Mouse (Mus musculus) stomach, postnatal 0 days (tissue): ENCODE data around the gene Themis3. TPM values are rescaled to one million over a fixed set of nuclear protein-coding genes. Genes with fewer than 3 reads are reported as not detected.

Experiments used
- ATAC-seq: fragments of 200-750 bp; cut with Nextera tagmentation; 2 replicates; pipeline ENCODE4 v1.8.0; 2017; ENCODE audit not compliant: low FRiP score, low TSS enrichment
- DNase-seq: peaks from one replicate; pipeline ENCODE4 v3.0.0-alpha.2; 2016; ENCODE audit warnings: low spot score
- H3K27ac ChIP-seq: fragments of 300-500 bp; sonication (generic); replicated peaks from 2 replicates; pipeline ENCODE4 v1.5.1; 2014; ENCODE audit warnings: mild to moderate bottlenecking, control low read depth
- H3K27me3 ChIP-seq: fragments of 300-500 bp; sonication (generic); 2 replicates; pipeline ENCODE4 v1.6.1; 2014; ENCODE audit warnings: low read length; ENCODE audit not compliant: control insufficient read depth, insufficient read depth
- H3K36me3 ChIP-seq: fragments of 300-500 bp; sonication (generic); 2 replicates; pipeline ENCODE4 v1.6.1; 2014; ENCODE audit warnings: low read length, mixed read lengths; ENCODE audit not compliant: control insufficient read depth, insufficient read depth
- H3K4me1 ChIP-seq: fragments of 300-500 bp; sonication (generic); replicated peaks from 2 replicates; pipeline ENCODE4 v1.6.1; 2014; ENCODE audit warnings: antibody characterized with exemption; ENCODE audit not compliant: control insufficient read depth, insufficient read depth
- H3K4me2 ChIP-seq: fragments of 300-500 bp; sonication (generic); replicated peaks from 2 replicates; pipeline ENCODE4 v1.6.1; 2014; ENCODE audit warnings: low read depth, mild to moderate bottlenecking, control low read depth, moderate library complexity
- H3K4me3 ChIP-seq: fragments of 300-500 bp; sonication (generic); 2 replicates; pipeline ENCODE4 v1.5.1; 2014; ENCODE audit warnings: low read depth, low read length, control low read depth
- H3K9ac ChIP-seq: fragments of 300-500 bp; sonication (generic); 2 replicates; pipeline ENCODE4 v1.6.1; 2014; ENCODE audit warnings: mild to moderate bottlenecking, low read length, control low read depth, mixed read lengths
- H3K9me3 ChIP-seq: fragments of 300-500 bp; sonication (generic); 2 replicates; pipeline ENCODE4 v1.6.1; 2016; ENCODE audit warnings: low read length; ENCODE audit not compliant: control insufficient read depth
- CTCF ChIP-seq: IDR thresholded peaks from 2 replicates; pipeline ENCODE4 v1.5.1; 2016; ENCODE audit warnings: antibody characterized with exemption, low read depth, mild to moderate bottlenecking, moderate library complexity
- EP300 ChIP-seq: optimal IDR thresholded peaks from 2 replicates; pipeline ENCODE3; 2016; ENCODE audit warnings: antibody characterized with exemption
- WGBS: fragments of 180-500 bp; shearing (Covaris S2); extraction: QIAGEN DNeasy Blood & Tissue Kit; methylation state at CpG from one replicate; pipeline ENCODE4 v1.1.7; 2014; 5-methylcytosine and 5-hydroxymethylcytosine counted together
- polyA plus RNA-seq: library from polyadenylated mRNA; unstranded; fragments of >200 nt; fragmentation: Nextera tagmentation; extraction: Ambion mirVana; gene quantifications from 2 replicates; pipeline ENCODE4 v1.2.1, GENCODE M21; 2015

Gene Themis3
- polyA plus RNA-seq, 1 experiment from 2014 or later, result 0.17 TPM

GRCm38 (mm10) chr17:66586078-66586477 lies 8.3 kb downstream of the Themis3 start:
- DNase-seq, result no peak
- H3K27ac ChIP-seq, result no peak overlapping the region
- WGBS, result 58% methylated on average over 13 of the region's 13 CpGs

GRCm38 (mm10) chr17:66580990-66581389 lies 13.4 kb downstream of the Themis3 start:
- Histone ChIP-seq H3K27ac (no peak overlapping the region), H3K4me2 (no peak overlapping the region), H3K9me3 (no peaks in the 10 kb centered on the region), H3K36me3 (no peaks in the 10 kb centered on the region), H3K27me3 (no peaks in the 10 kb centered on the region), H3K4me1 (no peaks in the 10 kb centered on the region), H3K9ac (no peak overlapping the region), H3K4me3 (no peak overlapping the region)
- ATAC-seq (no peak), DNase-seq (no peak)
- no peak for TF ChIP-seq EP300
- WGBS, result 70% methylated on average over 5 of the region's 5 CpGs

More at GRCm38 (mm10) chr17:66586078-66586477, 8.3 kb downstream of the Themis3 start:
- no peak overlapping the region for H3K9ac ChIP-seq
- no peak overlapping the region for H3K4me3 ChIP-seq
- no peaks in the 10 kb centered on the region for H3K4me1 ChIP-seq
- no peak for ATAC-seq
- TF ChIP-seq EP300 (no peak), CTCF (no peak)
- no peaks in the 10 kb centered on the region for H3K36me3 ChIP-seq
- H3K27me3 ChIP-seq, result no peaks in the 10 kb centered on the region
- no peaks in the 10 kb centered on the region for H3K9me3 ChIP-seq
- no peak overlapping the region for H3K4me2 ChIP-seq

- DNase-seq, result peak; percentile 71
- Histone ChIP-seq H3K4me2 (no peak overlapping the region), H3K9me3 (no peaks in the 10 kb centered on the region), H3K4me1 (no peaks in the 10 kb centered on the region), H3K9ac (no peak overlapping the region), H3K27me3 (no peaks in the 10 kb centered on the region), H3K4me3 (no peak overlapping the region), H3K36me3 (no peaks in the 10 kb centered on the region), H3K27ac (no peak overlapping the region)
- 10% methylated on average over 6 of the region's 6 CpGs for WGBS
- no peak for ATAC-seq
- TF ChIP-seq EP300, result no peak
- peak; percentile 89 for TF ChIP-seq CTCF
Observed at GRCm38 (mm10) chr17:66578007-66578406, 16.4 kb downstream of the Themis3 start.

GRCm38 (mm10) chr17:66577507-66577906 lies 16.9 kb downstream of the Themis3 start:
- Histone ChIP-seq H3K4me3 (no peak overlapping the region), H3K27ac (no peak overlapping the region), H3K9me3 (no peaks in the 10 kb centered on the region), H3K4me1 (no peaks in the 10 kb centered on the region), H3K27me3 (no peaks in the 10 kb centered on the region), H3K36me3 (no peaks in the 10 kb centered on the region), H3K9ac (no peak overlapping the region), H3K4me2 (no peak overlapping the region)
- ATAC-seq, result no peak
- no peak for TF ChIP-seq EP300
- 74% methylated on average over 6 of the region's 6 CpGs for WGBS
- no peak for DNase-seq

- WGBS, result 63% methylated on average over 4 of the region's 4 CpGs
- DNase-seq (no peak), ATAC-seq (no peak)
- no peak overlapping the region for H3K27ac ChIP-seq
- no peak overlapping the region for H3K4me3 ChIP-seq
- H3K4me1 ChIP-seq, result no peaks in the 10 kb centered on the region
- no peaks in the 10 kb centered on the region for H3K9me3 ChIP-seq
- H3K36me3 ChIP-seq, result no peaks in the 10 kb centered on the region
- H3K27me3 ChIP-seq, result no peaks in the 10 kb centered on the region
- TF ChIP-seq CTCF, result no peak
- no peak for TF ChIP-seq EP300
- no peak overlapping the region for H3K9ac ChIP-seq
- H3K4me2 ChIP-seq, result no peak overlapping the region
Observed at GRCm38 (mm10) chr17:66572677-66573060, 21.8 kb downstream of the Themis3 start.

GRCm38 (mm10) chr17:66571860-66572676 lies 22.4 kb downstream of the Themis3 start:
- WGBS, result 61% methylated on average over 11 of the region's 11 CpGs
- Histone ChIP-seq H3K4me3 (no peak overlapping the region), H3K4me1 (no peaks in the 10 kb centered on the region), H3K36me3 (no peaks in the 10 kb centered on the region), H3K9ac (no peak overlapping the region), H3K4me2 (no peak overlapping the region), H3K27me3 (no peaks in the 10 kb centered on the region), H3K9me3 (no peaks in the 10 kb centered on the region), H3K27ac (no peak overlapping the region)
- ATAC-seq, result no peak
- TF ChIP-seq EP300, result no peak
- TF ChIP-seq CTCF, result no peak
- DNase-seq, result no peak
